Mouse (Mus musculus): ENCODE data around the gene Tank. TPM values are rescaled to one million over a fixed set of nuclear protein-coding genes. Genes with fewer than 3 reads are reported as not detected.

Gene Tank
- polyA plus RNA-seq, 1 experiment, result 23.7 TPM

DNA sequence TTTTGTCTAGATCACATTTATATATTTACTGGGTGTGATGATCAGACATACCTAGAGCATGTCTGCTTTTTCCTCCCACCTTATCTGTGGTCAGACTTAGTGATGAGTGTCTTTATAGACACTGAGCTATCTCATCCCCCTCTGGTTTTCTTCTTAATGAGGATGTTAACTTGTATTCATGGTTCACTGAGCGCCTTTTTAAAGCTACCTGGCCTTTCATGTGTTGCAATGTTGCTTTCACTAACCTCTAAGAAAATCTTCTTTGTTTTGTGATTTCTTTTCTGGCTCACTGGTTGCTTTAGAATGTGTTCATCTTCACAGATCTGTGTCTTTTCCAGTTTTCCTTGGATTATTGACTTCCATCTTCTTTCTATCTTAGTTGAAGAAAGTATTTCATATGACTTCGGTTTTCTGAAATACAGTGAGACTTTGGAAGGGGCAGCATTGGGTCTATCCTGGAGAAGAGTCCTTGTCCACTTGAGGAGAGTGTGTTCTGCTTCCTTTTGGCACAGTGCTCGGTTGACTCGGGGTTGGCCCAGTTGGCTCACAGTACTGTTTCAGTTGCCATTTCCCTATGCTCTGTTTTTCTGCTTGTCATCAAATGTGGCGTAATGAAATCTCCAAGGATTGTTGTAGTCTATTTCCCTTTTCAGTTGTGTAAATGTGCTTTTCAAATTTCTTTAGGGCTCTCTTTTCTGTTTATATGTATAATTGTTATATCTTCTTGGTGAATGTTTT, 4.4 kb downstream of the Tank start:
- H3K9ac ChIP-seq (ENCODE audit: low read depth, poor library complexity, severe bottlenecking), result no peak overlapping the region
- no peaks in the 10 kb centered on the region for H3K36me3 ChIP-seq (ENCODE audit: control insufficient read depth, insufficient read depth, low read length, poor library complexity, severe bottlenecking)
- no peaks in the 10 kb centered on the region for H3K27me3 ChIP-seq (ENCODE audit: control insufficient read depth, insufficient read depth, low read length, poor library complexity, severe bottlenecking)
- TF ChIP-seq CTCF (IDR thresholded peaks at IDR 0.05; ENCODE audit: low read depth, low read length) (no peak), POLR2A (IDR thresholded peaks at IDR 0.05; ENCODE audit: insufficient read depth, low read length) (no peak), EP300 (IDR thresholded peaks at IDR 0.05; ENCODE audit: insufficient read depth, low read depth, low read length) (no peak)
- H3K27ac ChIP-seq (ENCODE audit: insufficient read depth, low read length), result no peak overlapping the region
- no peaks in the 10 kb centered on the region for H3K4me1 ChIP-seq (ENCODE audit: control insufficient read depth, insufficient read depth, low read length)
- no peak overlapping the region for H3K4me3 ChIP-seq (ENCODE audit: low read depth, low read length)
- H3K9me3 ChIP-seq (replicated peaks; ENCODE audit: control insufficient read depth, insufficient read depth, low read length, poor library complexity, severe bottlenecking), result no peaks in the 10 kb centered on the region

GRCm38 (mm10) chr2:61585447-61585846, 7.1 kb downstream of the Tank start:
- no peak for TF ChIP-seq EP300 (IDR thresholded peaks at IDR 0.05; ENCODE audit: insufficient read depth, low read depth, low read length)
- no peak for TF ChIP-seq CTCF (IDR thresholded peaks at IDR 0.05; ENCODE audit: low read depth, low read length)
- H3K9me3 ChIP-seq (replicated peaks; ENCODE audit: control insufficient read depth, insufficient read depth, low read length, poor library complexity, severe bottlenecking), result no peaks in the 10 kb centered on the region
- H3K27me3 ChIP-seq (ENCODE audit: control insufficient read depth, insufficient read depth, low read length, poor library complexity, severe bottlenecking), result no peaks in the 10 kb centered on the region
- H3K4me3 ChIP-seq (ENCODE audit: low read depth, low read length), result no peak overlapping the region
- H3K27ac ChIP-seq (ENCODE audit: insufficient read depth, low read length), result no peak overlapping the region
- no peaks in the 10 kb centered on the region for H3K36me3 ChIP-seq (ENCODE audit: control insufficient read depth, insufficient read depth, low read length, poor library complexity, severe bottlenecking)
- H3K9ac ChIP-seq (ENCODE audit: low read depth, poor library complexity, severe bottlenecking), result no peak overlapping the region
- no peaks in the 10 kb centered on the region for H3K4me1 ChIP-seq (ENCODE audit: control insufficient read depth, insufficient read depth, low read length)

DNA sequence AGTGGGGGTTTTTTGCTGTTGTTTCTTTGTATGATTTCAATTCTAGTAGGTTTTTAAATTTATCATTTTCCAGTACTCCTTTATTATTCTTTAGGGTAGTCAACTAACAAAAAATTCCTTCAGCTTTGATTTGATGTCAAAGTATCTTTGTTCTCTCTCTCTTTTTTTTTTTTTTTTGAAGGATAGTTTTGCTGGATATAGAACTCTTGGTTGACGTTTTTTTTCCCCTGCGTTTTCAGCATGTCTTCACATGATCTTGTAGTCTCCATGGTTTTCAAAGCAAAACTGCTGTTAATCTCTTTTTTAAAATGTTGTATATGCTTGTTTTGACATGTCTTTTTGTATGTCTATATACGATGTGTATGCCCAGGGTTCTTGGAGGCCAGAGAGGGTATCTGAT, 7.8 kb downstream of the Tank start:
- no peaks in the 10 kb centered on the region for H3K36me3 ChIP-seq (ENCODE audit: control insufficient read depth, insufficient read depth, low read length, poor library complexity, severe bottlenecking)
- no peak overlapping the region for H3K9ac ChIP-seq (ENCODE audit: low read depth, poor library complexity, severe bottlenecking)
- no peaks in the 10 kb centered on the region for H3K27me3 ChIP-seq (ENCODE audit: control insufficient read depth, insufficient read depth, low read length, poor library complexity, severe bottlenecking)
- H3K9me3 ChIP-seq (replicated peaks; ENCODE audit: control insufficient read depth, insufficient read depth, low read length, poor library complexity, severe bottlenecking), result no peaks in the 10 kb centered on the region
- H3K27ac ChIP-seq (ENCODE audit: insufficient read depth, low read length), result no peak overlapping the region
- TF ChIP-seq EP300 (IDR thresholded peaks at IDR 0.05; ENCODE audit: insufficient read depth, low read depth, low read length) (no peak), CTCF (IDR thresholded peaks at IDR 0.05; ENCODE audit: low read depth, low read length) (no peak), POLR2A (IDR thresholded peaks at IDR 0.05; ENCODE audit: insufficient read depth, low read length) (no peak)
- no peak overlapping the region for H3K4me3 ChIP-seq (ENCODE audit: low read depth, low read length)
- H3K4me1 ChIP-seq (ENCODE audit: control insufficient read depth, insufficient read depth, low read length), result no peaks in the 10 kb centered on the region

- no peak overlapping the region for H3K9ac ChIP-seq (ENCODE audit: low read depth, poor library complexity, severe bottlenecking)
- no peak overlapping the region for H3K4me3 ChIP-seq (ENCODE audit: low read depth, low read length)
- H3K27me3 ChIP-seq (ENCODE audit: control insufficient read depth, insufficient read depth, low read length, poor library complexity, severe bottlenecking), result no peaks in the 10 kb centered on the region
- TF ChIP-seq EP300 (IDR thresholded peaks at IDR 0.05; ENCODE audit: insufficient read depth, low read depth, low read length) (no peak), POLR2A (IDR thresholded peaks at IDR 0.05; ENCODE audit: insufficient read depth, low read length) (no peak), CTCF (IDR thresholded peaks at IDR 0.05; ENCODE audit: low read depth, low read length) (no peak)
- no peaks in the 10 kb centered on the region for H3K9me3 ChIP-seq (replicated peaks; ENCODE audit: control insufficient read depth, insufficient read depth, low read length, poor library complexity, severe bottlenecking)
- no peak overlapping the region for H3K27ac ChIP-seq (ENCODE audit: insufficient read depth, low read length)
- H3K4me1 ChIP-seq (ENCODE audit: control insufficient read depth, insufficient read depth, low read length), result no peaks in the 10 kb centered on the region
- no peaks in the 10 kb centered on the region for H3K36me3 ChIP-seq (ENCODE audit: control insufficient read depth, insufficient read depth, low read length, poor library complexity, severe bottlenecking)
Measured at GRCm38 (mm10) chr2:61590751-61591150, 12.4 kb downstream of the Tank start.

- Histone ChIP-seq H3K4me1 (ENCODE audit: control insufficient read depth, insufficient read depth, low read length) (no peaks in the 10 kb centered on the region), H3K27ac (ENCODE audit: insufficient read depth, low read length) (no peak overlapping the region), H3K9me3 (replicated peaks; ENCODE audit: control insufficient read depth, insufficient read depth, low read length, poor library complexity, severe bottlenecking) (no peaks in the 10 kb centered on the region), H3K36me3 (ENCODE audit: control insufficient read depth, insufficient read depth, low read length, poor library complexity, severe bottlenecking) (no peaks in the 10 kb centered on the region), H3K9ac (ENCODE audit: low read depth, poor library complexity, severe bottlenecking) (no peak overlapping the region), H3K4me3 (ENCODE audit: low read depth, low read length) (no peak overlapping the region), H3K27me3 (ENCODE audit: control insufficient read depth, insufficient read depth, low read length, poor library complexity, severe bottlenecking) (no peaks in the 10 kb centered on the region)
- TF ChIP-seq CTCF (IDR thresholded peaks at IDR 0.05; ENCODE audit: low read depth, low read length) (no peak), EP300 (IDR thresholded peaks at IDR 0.05; ENCODE audit: insufficient read depth, low read depth, low read length) (no peak), POLR2A (IDR thresholded peaks at IDR 0.05; ENCODE audit: insufficient read depth, low read length) (no peak)
Measured at GRCm38 (mm10) chr2:61592095-61592494, 13.7 kb downstream of the Tank start.

- Histone ChIP-seq H3K9ac (ENCODE audit: low read depth, poor library complexity, severe bottlenecking) (no peak overlapping the region), H3K27me3 (ENCODE audit: control insufficient read depth, insufficient read depth, low read length, poor library complexity, severe bottlenecking) (no peaks in the 10 kb centered on the region), H3K36me3 (ENCODE audit: control insufficient read depth, insufficient read depth, low read length, poor library complexity, severe bottlenecking) (no peaks in the 10 kb centered on the region), H3K27ac (ENCODE audit: insufficient read depth, low read length) (no peak overlapping the region), H3K9me3 (replicated peaks; ENCODE audit: control insufficient read depth, insufficient read depth, low read length, poor library complexity, severe bottlenecking) (no peaks in the 10 kb centered on the region), H3K4me1 (ENCODE audit: control insufficient read depth, insufficient read depth, low read length) (no peaks in the 10 kb centered on the region), H3K4me3 (ENCODE audit: low read depth, low read length) (no peak overlapping the region)
- TF ChIP-seq CTCF (IDR thresholded peaks at IDR 0.05; ENCODE audit: low read depth, low read length), result no peak
- no peak for TF ChIP-seq EP300 (IDR thresholded peaks at IDR 0.05; ENCODE audit: insufficient read depth, low read depth, low read length)
- no peak for TF ChIP-seq POLR2A (IDR thresholded peaks at IDR 0.05; ENCODE audit: insufficient read depth, low read length)
Measured at GRCm38 (mm10) chr2:61592699-61593029, 14.3 kb downstream of the Tank start.
